Mouse (Mus musculus) WW6 (cell line): Measurements from ENCODE around the gene Btbd35f25.
"Not testable (repeated sequence)": the region's sequence is repeated elsewhere in the genome, so short reads cannot be mapped to it uniquely, and the experiment has no call there.

Source experiments
- DNase-seq: peaks from one replicate; pipeline ENCODE4 v3.0.0-alpha.2; 2013; ENCODE audit warnings: low read depth, low spot score

Gene Btbd35f25

DNA sequence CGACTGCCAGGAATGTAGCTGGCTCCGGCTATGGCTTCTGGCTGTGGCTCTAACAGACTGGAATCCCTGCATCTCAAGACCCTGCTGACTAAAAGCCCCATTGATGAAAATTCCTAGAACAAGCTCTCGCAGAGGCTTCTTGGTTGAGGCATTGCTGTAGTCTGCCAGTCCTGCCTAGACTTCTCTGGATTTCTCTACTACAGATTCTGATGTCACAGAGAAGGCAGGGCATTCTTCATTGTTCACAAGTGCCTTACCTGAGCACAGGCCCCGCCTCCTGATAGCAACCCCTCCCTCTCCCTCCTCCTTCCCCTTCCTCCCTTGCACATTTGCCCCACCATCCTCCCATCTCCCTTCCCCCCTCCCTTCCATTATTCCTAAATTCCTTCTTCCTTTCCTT lies at the start of gene Btbd35f25:
TSS of gene Btbd35f25 (minus strand) at position 101 of the 400 bp plus-strand sequence.
- DNase-seq: not testable (repeated sequence)

DNA sequence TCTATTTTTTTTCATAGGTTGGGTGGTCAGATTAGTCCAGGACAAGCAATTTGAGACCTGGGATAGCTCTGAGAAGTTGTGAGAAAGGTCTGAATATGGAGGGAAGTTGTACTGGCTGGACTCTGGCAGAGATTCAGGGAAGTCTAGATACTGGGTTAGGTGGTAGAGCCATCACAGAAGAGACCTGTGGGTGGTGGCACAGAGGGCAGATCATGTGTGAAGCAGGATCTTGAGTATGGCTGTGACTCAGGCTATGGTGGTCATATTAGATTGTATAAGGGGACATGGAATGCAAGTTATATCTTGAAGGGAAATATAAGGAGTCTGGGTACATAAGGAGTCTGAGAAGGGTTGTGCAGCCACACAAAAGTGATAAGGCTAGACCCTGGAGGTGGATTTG lies 49.3 kb upstream of the Btbd35f25 start:
- no peak for DNase-seq

GRCm38 (mm10) chrX:31764001-31764400 lies 47.0 kb upstream of the Btbd35f25 start:
- no peak for DNase-seq

- no peak for DNase-seq
Measured at GRCm38 (mm10) chrX:31745079-31745478, 28.1 kb upstream of the Btbd35f25 start.

GRCm38 (mm10) chrX:31736958-31737357 lies 20.0 kb upstream of the Btbd35f25 start:
- DNase-seq: no peak
